ENCODE assay signal across 10 mouse cellular contexts in genomic region chr5:32441336-32441735, GRCm38 (mm10). TPM values are rescaled to one million over a fixed set of nuclear protein-coding genes. Genes with fewer than 3 reads are reported as not detected.
DNase-seq lines count a peak whose midpoint lies in the region; ATAC-seq and TF ChIP-seq lines count a peak whose summit lies in the region.
"Had no signal": no experiment of that assay in that cellular context is flagged by ENCODE, and none has a peak within 500 bp of the region (broad histone marks: within the 10 kb centered on the region; RNA-seq: fewer than 3 reads in every experiment).

No protein-coding gene starts in this region.

- 0 out of 2 replicates have a peak, but pooled peaks cover 6% of the 10 kb centered on the region for H3K4me1 ChIP-seq in intestine, postnatal 0 days (replicated peaks; ENCODE audit: control insufficient read depth, insufficient read depth, low read length)
- H3K4me1 ChIP-seq in midbrain, embryonic 14.5 days (ENCODE audit: control insufficient read depth, insufficient read depth, low read length), result no peaks in the 10 kb centered on the region
- H3K4me1 ChIP-seq: embryonic facial prominence, embryonic 12.5 days; limb, embryonic 15.5 days had no signal

- no peak overlapping the region for H3K4me3 ChIP-seq in intestine, postnatal 0 days (ENCODE audit: low read depth, low read length)
- H3K4me3 ChIP-seq in midbrain, embryonic 14.5 days (replicated peaks; ENCODE audit: low read depth, low read length), result no peak overlapping the region
- H3K4me3 ChIP-seq: embryonic facial prominence, embryonic 12.5 days; limb, embryonic 15.5 days had no signal

- H3K36me3 ChIP-seq in intestine, postnatal 0 days (ENCODE audit: control insufficient read depth, insufficient read depth), result no peaks in the 10 kb centered on the region
- H3K36me3 ChIP-seq in midbrain, embryonic 14.5 days (ENCODE audit: control insufficient read depth, insufficient read depth, low read length), result no peaks in the 10 kb centered on the region
- H3K36me3 ChIP-seq: embryonic facial prominence, embryonic 12.5 days; limb, embryonic 15.5 days had no signal

- H3K27ac ChIP-seq in intestine, postnatal 0 days (ENCODE audit: low read depth, low read length), result no peak overlapping the region
- no peak overlapping the region for H3K27ac ChIP-seq in midbrain, embryonic 14.5 days (replicated peaks; ENCODE audit: low read depth, low read length)
- H3K27ac ChIP-seq: embryonic facial prominence, embryonic 12.5 days; limb, embryonic 15.5 days had no signal

- TF ChIP-seq CTCF in intestine, postnatal 0 days (IDR thresholded peaks at IDR 0.05; ENCODE audit: low read depth), result no peak

- peak; percentile 80 for DNase-seq in adrenal gland, adult 2 months
- DNase-seq in adrenal gland, postnatal 4 days (ENCODE audit: low spot score in 2 of 2), result no peak
- DNase-seq in kidney, adult 9 months, result peak; percentile 46
- no peak for DNase-seq in kidney, adult 18-20 months
- peak; percentile 66 for DNase-seq in adrenal gland, adult 8-10 months
- no peak for DNase-seq in B cell, adult 2 months
- no peak for DNase-seq in midbrain, embryonic 14.5 days

- no peak overlapping the region for H3K9ac ChIP-seq in intestine, postnatal 0 days (ENCODE audit: low read depth, low read length)
- H3K9ac ChIP-seq in midbrain, embryonic 14.5 days (replicated peaks; ENCODE audit: low read length), result no peak overlapping the region
- H3K9ac ChIP-seq: embryonic facial prominence, embryonic 12.5 days; limb, embryonic 15.5 days had no signal

- ATAC-seq in intestine, postnatal 0 days, result peak; percentile 37; the same call in 1 of the 2 replicates
- ATAC-seq in midbrain, embryonic 14.5 days (ENCODE audit: low FRiP score, low TSS enrichment), result no peak

- WGBS in intestine, postnatal 0 days, result 27% methylated on average over 3 of the region's 3 CpGs
- WGBS in midbrain, embryonic 14.5 days, result 81% methylated on average over 3 of the region's 3 CpGs

- H3K27me3 ChIP-seq in intestine, postnatal 0 days (replicated peaks; ENCODE audit: control insufficient read depth, insufficient read depth, low read length), result no peaks in the 10 kb centered on the region
- no peaks in the 10 kb centered on the region for H3K27me3 ChIP-seq in midbrain, embryonic 14.5 days (ENCODE audit: control insufficient read depth, insufficient read depth, low read length)
- H3K27me3 ChIP-seq: embryonic facial prominence, embryonic 12.5 days; limb, embryonic 15.5 days had no signal

- H3K9me3 ChIP-seq in intestine, postnatal 0 days (ENCODE audit: control insufficient read depth), result no peaks in the 10 kb centered on the region
- no peaks in the 10 kb centered on the region for H3K9me3 ChIP-seq in midbrain, embryonic 14.5 days (ENCODE audit: control insufficient read depth, low read length)
- H3K9me3 ChIP-seq: embryonic facial prominence, embryonic 12.5 days; limb, embryonic 15.5 days had no signal

- no peak overlapping the region for H3K4me2 ChIP-seq in intestine, postnatal 0 days (replicated peaks; ENCODE audit: low read depth)
- no peak overlapping the region for H3K4me2 ChIP-seq in midbrain, embryonic 14.5 days (ENCODE audit: low read length)
- H3K4me2 ChIP-seq: embryonic facial prominence, embryonic 12.5 days; limb, embryonic 15.5 days had no signal

RNA-seq across cellular contexts. Expression of gene Ppp1cb, which starts 17.3 kb away (rescaled TPM):
- total RNA-seq in adrenal gland, adult 2 months (2021), result 100 to 1,000 TPM; 389 to 475 TPM
- polyA plus RNA-seq in adrenal gland, adult 2 months (2012; rRNA removed), result 4.6 and 6.4 TPM in 2 replicates
- total RNA-seq in adrenal gland, postnatal 4 days (2021), result 100 to 1,000 TPM; 309 to 334 TPM
- total RNA-seq in adrenal gland, adult 8-10 months (2022), result 100 to 1,000 TPM; 307 to 478 (median 386) TPM
- polyA plus RNA-seq in intestine, postnatal 0 days (2015; fragmentation: Nextera tagmentation; extraction: Ambion mirVana), result 192 and 194 TPM in 2 replicates
- 247 and 254 TPM in 2 replicates for polyA plus RNA-seq in midbrain, embryonic 14.5 days (2014; fragmentation: Nextera tagmentation; extraction: Ambion mirVana)

Comparison
In these comparisons a context has a peak if more than half of its experiments do, and no peak if none do; other contexts are left out.
1. DNase-seq: peak in adrenal gland, adult 2 months (single experiment), kidney, adult 9 months (single experiment) and adrenal gland, adult 8-10 months (single experiment); none in adrenal gland, postnatal 4 days (0 of 2), kidney, adult 18-20 months (single experiment), B cell, adult 2 months (0 of 2) and midbrain, embryonic 14.5 days (single experiment).